Mouse (Mus musculus) ES-E14 (cell line): ENCODE results near the gene Dynlt3.

Source experiments
- CHD2 ChIP-seq: IDR thresholded peaks from 2 replicates; pipeline ENCODE4 v1.6.1; 2014; ENCODE audit warnings: mild to moderate bottlenecking, low read depth, low read length, inconsistent platforms
- HCFC1 ChIP-seq: IDR thresholded peaks from 2 replicates; pipeline ENCODE4 v1.6.1; 2012; ENCODE audit warnings: low read length, inconsistent platforms, borderline replicate concordance; ENCODE audit not compliant: insufficient read depth
- MAFK ChIP-seq: IDR thresholded peaks from 2 replicates; pipeline ENCODE4 v1.6.1; 2014; ENCODE audit warnings: mild to moderate bottlenecking, low read depth, low read length, inconsistent platforms; ENCODE audit not compliant: insufficient read depth
- ZC3H11A ChIP-seq: IDR thresholded peaks from 2 replicates; pipeline ENCODE4 v1.6.1; 2012; ENCODE audit warnings: low read depth, mild to moderate bottlenecking, inconsistent platforms, low read length, borderline replicate concordance
- ZNF384 ChIP-seq: IDR thresholded peaks from 2 replicates; pipeline ENCODE4 v1.6.1; 2012; ENCODE audit warnings: low read depth, low read length, inconsistent platforms

- TF ChIP-seq ZNF384 (no peak), HCFC1 (no peak), ZC3H11A (no peak), CHD2 (no peak), MAFK (no peak)
These were observed 10.0 kb downstream of the Dynlt3 start for GRCm38 (mm10) chrX:9652806-9653205.
